Mouse (Mus musculus) left cerebral cortex, adult 6 months (tissue): Measurements from ENCODE around the gene Mrgprd. TPM values are rescaled to one million over a fixed set of nuclear protein-coding genes. Genes with fewer than 3 reads are reported as not detected.

Experiments
- long read RNA-seq, 2 experiments: library from polyadenylated mRNA; unstranded; transcript quantifications; one replicate each; pipeline ENCODE4 v2.0.0; 2019 to 2020
- polyA plus RNA-seq: library from polyadenylated mRNA; unstranded; fragments of <200 nt; fragmentation: Nextera tagmentation; gene quantifications from 2 replicates; pipeline ENCODE4 v1.2.3, GENCODE M21; 2021

Gene Mrgprd
- polyA plus RNA-seq = not detected in 2 replicates
- long read RNA-seq, experiment 1 = 0 reads
- long read RNA-seq, experiment 2 = 0 reads

DNA sequence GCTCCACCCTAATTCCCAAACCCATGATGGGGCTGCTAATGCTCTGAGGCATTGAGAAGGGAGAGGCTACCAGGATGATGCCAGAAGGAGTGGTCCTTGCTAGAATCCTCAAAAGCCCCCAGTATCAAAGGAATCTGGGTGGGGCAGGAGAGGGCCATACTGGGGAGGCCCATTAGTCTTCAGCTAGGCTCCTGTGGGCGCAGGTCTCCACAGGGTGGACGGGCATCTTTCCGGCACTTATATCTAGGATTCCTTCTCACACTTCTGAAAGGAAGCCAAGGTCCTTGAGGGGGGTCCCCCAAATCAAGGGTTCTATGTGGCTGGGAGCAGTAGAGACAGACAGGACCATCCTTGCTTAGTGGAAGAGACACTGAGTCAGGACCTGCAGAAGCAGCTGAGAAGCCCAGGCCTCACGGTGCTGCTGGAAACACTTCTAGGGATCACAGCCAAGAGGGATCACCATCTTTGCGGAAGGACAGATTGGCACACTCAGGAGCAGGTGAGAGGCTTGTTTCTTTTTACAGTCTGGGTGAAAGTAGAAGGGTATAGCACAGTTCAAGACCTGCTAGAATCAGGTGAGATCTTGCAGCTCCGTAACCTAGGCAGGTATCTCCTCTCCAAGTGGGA lies at the start of gene Mrgprd:
Mrgprd (plus strand) TSS at position 51 of the 627 bp plus-strand sequence.

DNA sequence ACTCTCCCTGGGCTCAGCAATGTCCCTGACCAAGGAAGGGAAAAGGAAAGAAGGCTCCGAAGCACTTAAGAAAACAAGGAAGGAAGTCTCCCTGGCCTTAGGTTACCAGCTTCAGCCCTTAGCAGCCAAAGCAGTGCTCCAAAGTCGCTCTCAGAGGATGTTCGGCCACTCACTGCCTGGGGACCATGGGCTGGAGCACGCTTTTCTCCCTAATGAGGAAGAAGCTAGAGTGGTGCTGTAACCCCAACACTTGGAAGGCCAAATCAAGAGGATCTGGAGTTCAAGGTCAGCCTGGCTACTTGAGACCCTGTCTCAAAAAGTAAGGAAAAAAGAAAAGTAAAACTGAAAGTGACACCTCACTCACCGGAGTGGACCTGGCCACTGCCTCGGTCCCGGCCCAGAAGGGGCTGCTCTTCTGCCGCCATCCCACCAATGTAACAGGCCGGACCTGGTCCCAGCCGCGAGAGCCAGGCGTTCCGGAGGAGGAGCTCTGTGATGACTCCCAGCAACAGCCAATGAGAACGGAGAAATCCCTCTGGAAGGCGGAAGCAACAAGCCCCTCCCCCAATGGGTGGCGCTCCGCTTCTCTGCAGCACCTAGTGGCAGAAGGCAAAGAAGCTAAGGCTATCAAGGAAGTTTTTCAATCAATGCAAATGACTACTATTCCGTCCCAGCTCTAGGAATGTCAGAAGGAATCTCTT lies 31.0 kb upstream of the Mrgprd start, which contains the start of gene Tpcn2:
Tpcn2 (minus strand) TSS at position 525 of the 701 bp plus-strand sequence.

DNA sequence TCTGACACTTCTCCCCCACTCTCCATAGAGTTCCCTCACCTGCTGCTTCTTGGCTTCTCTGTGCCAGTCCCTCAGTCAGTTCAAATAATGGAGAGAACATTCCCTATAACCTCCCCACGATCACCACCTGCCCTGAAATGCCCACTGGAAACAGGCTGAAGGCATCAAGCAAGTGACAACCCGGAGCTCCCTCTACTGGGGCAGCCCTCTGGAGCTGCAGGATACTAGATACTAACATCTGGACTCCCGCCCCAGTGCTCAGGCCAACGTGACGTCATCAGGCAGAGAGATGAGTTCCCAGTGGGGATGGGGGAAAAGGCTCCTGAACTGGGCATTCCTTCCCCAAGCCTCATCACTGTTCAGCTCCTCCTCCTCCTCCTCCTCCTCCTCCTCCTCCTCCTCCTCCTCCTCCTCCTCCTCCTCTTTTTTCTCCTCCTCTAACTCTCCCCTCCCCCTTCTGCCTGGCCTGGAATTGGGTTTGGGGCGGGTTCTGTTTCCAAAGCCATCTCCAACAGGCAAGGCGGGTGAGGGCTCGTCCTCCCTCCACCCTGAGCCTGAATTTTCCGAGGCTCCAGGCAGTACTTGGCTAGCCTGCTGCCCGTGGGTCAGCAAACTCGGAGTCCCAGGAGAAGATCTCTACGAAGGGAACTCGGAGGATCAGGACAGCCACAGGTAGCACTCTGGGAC lies 14.2 kb upstream of the Mrgprd start, which contains the start of gene Mrgprf:
Mrgprf (plus strand) TSS at position 508 of the 687 bp plus-strand sequence.

Other genes starting within 250 kb of the Mrgprd start
- gene 1810010D01Rik, start 106.7 kb upstream of the Mrgprd start, polyA plus RNA-seq = not detected in 2 replicates
- 0.53 and 0.58 TPM in 2 replicates for gene Tpcn2, start 30.8 kb upstream of the Mrgprd start, polyA plus RNA-seq
- 0.86 and 1.0 TPM in 2 replicates for gene Mrgprf, start 14.0 kb upstream of the Mrgprd start, polyA plus RNA-seq